Mouse (Mus musculus): Measurements from ENCODE around the gene Gm17949. TPM values are rescaled to one million over a fixed set of nuclear protein-coding genes. Genes with fewer than 3 reads are reported as not detected.
A peak's percentile ranks its signal among the peaks of the same experiment; 100 is the strongest.

The Gm17949 gene
- polyA plus RNA-seq, 1 experiment: not detected

- Histone ChIP-seq H3K27me3 (ENCODE audit: control insufficient read depth, insufficient read depth, low read length) (no peaks in the 10 kb centered on the region), H3K4me3 (ENCODE audit: low read depth, low read length) (no peak overlapping the region), H3K4me1 (ENCODE audit: control insufficient read depth, insufficient read depth, insufficient read length, low read length) (no peaks in the 10 kb centered on the region), H3K27ac (ENCODE audit: insufficient read depth, low read depth, low read length) (no peak overlapping the region), H3K36me3 (ENCODE audit: control insufficient read depth, insufficient read depth, low read length) (peaks cover 41% of the 10 kb centered on the region)
- 82% methylated on average over 5 of the region's 5 CpGs for WGBS
- TF ChIP-seq POLR2A (IDR thresholded peaks at IDR 0.05; ENCODE audit: low read depth, low read length): no peak
- TF ChIP-seq CTCF (IDR thresholded peaks at IDR 0.05; ENCODE audit: extremely low read depth, insufficient read length, insufficient replicate concordance, low read depth, low read length): no peak
Measured at GRCm38 (mm10) chr17:57020960-57021359, 9.7 kb downstream of the Gm17949 start.

DNA sequence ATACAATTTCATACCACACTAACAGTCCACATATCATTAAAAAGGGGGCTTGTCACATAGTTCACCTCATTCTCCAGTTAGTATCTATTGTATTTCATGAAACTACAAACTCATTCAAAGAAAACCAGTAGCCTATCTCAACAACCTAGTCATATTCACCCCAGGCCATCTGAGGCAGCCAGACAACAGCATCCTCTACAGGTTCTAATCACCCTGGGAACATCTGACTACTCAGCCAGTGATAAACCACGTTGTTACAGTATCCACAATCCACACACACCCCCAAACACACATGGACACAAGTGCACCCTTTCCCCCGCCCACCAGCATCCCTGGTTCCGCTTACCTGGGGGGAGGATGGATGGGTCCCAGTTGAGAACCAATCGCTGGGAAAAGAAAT is 16.2 kb downstream of the Gm17949 start:
- Histone ChIP-seq H3K27me3 (ENCODE audit: control insufficient read depth, insufficient read depth, low read length) (no peaks in the 10 kb centered on the region), H3K36me3 (ENCODE audit: control insufficient read depth, insufficient read depth, low read length) (peaks cover 51% of the 10 kb centered on the region), H3K4me3 (ENCODE audit: low read depth, low read length) (no peak overlapping the region), H3K4me1 (ENCODE audit: control insufficient read depth, insufficient read depth, insufficient read length, low read length) (peaks cover 9% of the 10 kb centered on the region), H3K27ac (ENCODE audit: insufficient read depth, low read depth, low read length) (no peak overlapping the region)
- WGBS: 80% methylated on average over 4 of the region's 4 CpGs
- no peak for TF ChIP-seq POLR2A (IDR thresholded peaks at IDR 0.05; ENCODE audit: low read depth, low read length)

DNA sequence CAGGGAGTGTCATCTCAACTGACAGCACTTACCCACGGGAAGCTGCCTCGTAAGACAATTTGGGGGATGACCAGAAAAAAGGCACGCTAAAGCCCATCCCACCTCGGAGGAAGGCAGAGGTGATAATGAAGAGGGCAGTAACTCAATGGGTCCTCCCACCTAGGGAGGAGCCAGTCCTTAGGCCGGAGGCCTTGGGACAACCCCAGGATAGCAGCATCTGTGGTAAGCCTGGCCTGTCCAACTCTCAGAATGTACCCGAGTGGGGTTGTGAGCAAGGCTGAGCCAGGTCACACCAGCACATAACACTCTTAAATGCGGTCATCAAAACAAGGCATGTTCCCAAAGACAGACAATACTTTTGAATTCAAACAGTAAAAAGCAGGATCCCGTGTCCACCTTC is 18.4 kb downstream of the Gm17949 start:
- H3K4me1 ChIP-seq (ENCODE audit: control insufficient read depth, insufficient read depth, insufficient read length, low read length): peaks cover 9% of the 10 kb centered on the region
- H3K4me3 ChIP-seq (ENCODE audit: low read depth, low read length): peak overlapping the region; percentile 17
- H3K27ac ChIP-seq (ENCODE audit: insufficient read depth, low read depth, low read length): no peak overlapping the region
- no peaks in the 10 kb centered on the region for H3K27me3 ChIP-seq (ENCODE audit: control insufficient read depth, insufficient read depth, low read length)
- 15% methylated on average over 8 of the region's 8 CpGs for WGBS
- TF ChIP-seq CTCF (IDR thresholded peaks at IDR 0.05; ENCODE audit: extremely low read depth, insufficient read length, insufficient replicate concordance, low read depth, low read length) (no peak), POLR2A (IDR thresholded peaks at IDR 0.05; ENCODE audit: low read depth, low read length) (no peak)
- peaks cover 29% of the 10 kb centered on the region for H3K36me3 ChIP-seq (ENCODE audit: control insufficient read depth, insufficient read depth, low read length)

DNA sequence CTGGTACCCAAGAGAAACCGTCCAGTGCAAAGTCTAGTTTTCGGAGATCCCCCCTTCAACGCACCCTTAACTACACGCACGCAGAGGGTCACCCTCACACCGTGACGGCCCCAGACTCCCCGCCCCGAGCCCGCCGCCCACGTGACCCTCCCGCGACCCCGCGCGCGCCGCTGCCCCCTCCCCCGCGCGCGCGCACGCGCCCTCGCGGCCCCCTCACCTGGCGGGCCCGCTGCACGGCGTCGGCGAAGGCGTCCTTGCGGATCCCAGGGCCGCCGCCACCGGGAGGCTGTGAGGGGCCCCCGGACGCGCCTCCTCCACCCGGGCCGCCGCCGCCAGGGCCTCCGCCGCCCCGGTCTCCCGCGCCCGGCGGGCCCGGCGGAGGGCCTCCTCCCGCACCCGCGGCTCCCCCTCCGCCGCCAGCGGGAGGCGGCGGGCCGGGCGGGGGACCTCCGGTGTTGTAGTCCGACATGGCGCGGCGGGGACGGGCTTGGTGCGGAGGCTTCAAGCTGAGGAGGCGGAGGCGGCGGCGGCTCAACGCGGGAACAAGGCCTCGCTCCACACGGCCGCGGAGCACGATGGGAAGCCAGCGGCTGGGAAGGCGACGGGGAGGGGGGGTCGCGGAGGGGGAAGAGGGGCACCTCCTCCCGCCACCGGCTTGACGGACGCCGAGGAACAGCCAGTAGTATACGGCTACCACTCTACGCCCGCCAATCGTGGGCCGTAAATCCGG is 19.8 kb downstream of the Gm17949 start, which contains the start of gene Khsrp:
TSS of gene Khsrp (minus strand) at position 592 of the 730 bp plus-strand sequence.
- Histone ChIP-seq H3K27me3 (ENCODE audit: control insufficient read depth, insufficient read depth, low read length) (no peaks in the 10 kb centered on the region), H3K27ac (ENCODE audit: insufficient read depth, low read depth, low read length) (peak within 1 kb of the TSS; percentile 60), H3K4me1 (ENCODE audit: control insufficient read depth, insufficient read depth, insufficient read length, low read length) (peaks cover 9% of the 10 kb centered on the region), H3K36me3 (ENCODE audit: control insufficient read depth, insufficient read depth, low read length) (peaks cover 16% of the 10 kb centered on the region), H3K4me3 (ENCODE audit: low read depth, low read length) (peak within 1 kb of the TSS; percentile 70)
- WGBS: 1% methylated on average over 93 of the region's 99 CpGs
- TF ChIP-seq POLR2A (IDR thresholded peaks at IDR 0.05; ENCODE audit: low read depth, low read length) (peak; percentile 46), CTCF (IDR thresholded peaks at IDR 0.05; ENCODE audit: extremely low read depth, insufficient read length, insufficient replicate concordance, low read depth, low read length) (no peak)

- Histone ChIP-seq H3K36me3 (ENCODE audit: control insufficient read depth, insufficient read depth, low read length) (peaks cover 9% of the 10 kb centered on the region), H3K27ac (ENCODE audit: insufficient read depth, low read depth, low read length) (peak overlapping the region; percentile 60), H3K4me1 (ENCODE audit: control insufficient read depth, insufficient read depth, insufficient read length, low read length) (peaks cover 9% of the 10 kb centered on the region), H3K4me3 (ENCODE audit: low read depth, low read length) (peak overlapping the region; percentile 59), H3K27me3 (ENCODE audit: control insufficient read depth, insufficient read depth, low read length) (no peaks in the 10 kb centered on the region)
- WGBS: under 1% methylated on average over 38 of the region's 38 CpGs
- no peak for TF ChIP-seq CTCF (IDR thresholded peaks at IDR 0.05; ENCODE audit: extremely low read depth, insufficient read length, insufficient replicate concordance, low read depth, low read length)
- peak; percentile 89 for TF ChIP-seq POLR2A (IDR thresholded peaks at IDR 0.05; ENCODE audit: low read depth, low read length)
Measured at GRCm38 (mm10) chr17:57031661-57032420, 20.6 kb downstream of the Gm17949 start.

DNA sequence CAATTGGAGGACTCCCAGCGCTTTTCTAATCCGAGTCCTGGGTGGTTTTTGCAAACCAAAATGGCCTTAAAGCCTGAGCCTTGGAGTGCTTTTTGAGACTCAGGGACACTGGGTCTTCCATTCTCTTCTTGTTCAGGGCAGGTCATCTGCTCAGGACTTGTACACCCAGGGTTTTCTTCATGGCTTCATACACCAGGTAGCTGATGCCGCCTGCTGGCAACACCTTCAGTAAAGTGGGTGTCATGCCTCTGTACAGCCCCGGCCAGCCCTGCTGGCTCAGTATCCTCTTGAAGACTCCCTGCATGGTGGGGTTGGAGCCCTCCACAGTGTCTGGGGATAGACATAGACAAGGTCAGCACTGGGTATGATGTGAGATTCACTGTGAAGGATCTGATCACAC is 21.6 kb downstream of the Gm17949 start:
- 93% methylated on average over 4 of the region's 4 CpGs for WGBS

DNA sequence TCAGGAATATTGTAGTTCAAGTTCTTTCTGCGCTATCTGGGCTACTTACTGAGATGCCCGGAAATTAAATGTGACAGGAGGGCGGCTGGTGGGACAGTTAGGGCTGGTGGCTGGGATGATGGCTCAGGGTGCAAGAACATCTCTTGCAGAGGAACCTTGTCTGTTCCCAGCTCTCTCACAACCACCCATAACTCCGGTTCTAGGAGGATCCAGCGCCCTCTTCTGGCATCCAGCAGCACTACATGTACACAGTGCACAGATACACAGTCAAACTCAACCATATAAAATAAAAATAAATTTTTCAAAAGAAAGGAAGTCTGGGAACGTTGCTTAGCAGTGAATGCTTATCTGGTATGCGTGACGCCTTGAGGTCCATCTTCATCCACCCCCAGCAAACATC is 27.7 kb downstream of the Gm17949 start:
- TF ChIP-seq CTCF (IDR thresholded peaks at IDR 0.05; ENCODE audit: extremely low read depth, insufficient read length, insufficient replicate concordance, low read depth, low read length) (no peak), POLR2A (IDR thresholded peaks at IDR 0.05; ENCODE audit: low read depth, low read length) (no peak)
- Histone ChIP-seq H3K27me3 (ENCODE audit: control insufficient read depth, insufficient read depth, low read length) (no peaks in the 10 kb centered on the region), H3K4me1 (ENCODE audit: control insufficient read depth, insufficient read depth, insufficient read length, low read length) (no peaks in the 10 kb centered on the region), H3K27ac (ENCODE audit: insufficient read depth, low read depth, low read length) (no peak overlapping the region), H3K4me3 (ENCODE audit: low read depth, low read length) (no peak overlapping the region), H3K36me3 (ENCODE audit: control insufficient read depth, insufficient read depth, low read length) (no peaks in the 10 kb centered on the region)
- WGBS: 44% methylated on average over 8 of the region's 8 CpGs

More for the DNA sequence above, 21.6 kb downstream of the Gm17949 start:
- Histone ChIP-seq H3K27ac (ENCODE audit: insufficient read depth, low read depth, low read length) (no peak overlapping the region), H3K4me3 (ENCODE audit: low read depth, low read length) (no peak overlapping the region), H3K36me3 (ENCODE audit: control insufficient read depth, insufficient read depth, low read length) (peaks cover 4% of the 10 kb centered on the region; the same call in 1 of the 2 replicates), H3K27me3 (ENCODE audit: control insufficient read depth, insufficient read depth, low read length) (no peaks in the 10 kb centered on the region), H3K4me1 (ENCODE audit: control insufficient read depth, insufficient read depth, insufficient read length, low read length) (peaks cover 9% of the 10 kb centered on the region)
- no peak for TF ChIP-seq CTCF (IDR thresholded peaks at IDR 0.05; ENCODE audit: extremely low read depth, insufficient read length, insufficient replicate concordance, low read depth, low read length)
